Mouse (Mus musculus) kidney, adult 2 months (tissue): ENCODE measurements around the gene Pcsk2.

Experiments used
- CTCF ChIP-seq: fragments of 200-500 bp; conservative IDR thresholded peaks from 2 replicates; pipeline ENCODE4 v1.5.1; 2011; ENCODE audit warnings: low read depth, mild to moderate bottlenecking, control low read depth, low read length, moderate library complexity, mixed read lengths; ENCODE audit not compliant: insufficient read depth, insufficient read length
- POLR2A ChIP-seq: fragments of 200-500 bp; IDR thresholded peaks from one replicate; pipeline ENCODE4 v1.6.1; 2011; ENCODE audit warnings: low read depth, low read length, control low read depth

DNA sequence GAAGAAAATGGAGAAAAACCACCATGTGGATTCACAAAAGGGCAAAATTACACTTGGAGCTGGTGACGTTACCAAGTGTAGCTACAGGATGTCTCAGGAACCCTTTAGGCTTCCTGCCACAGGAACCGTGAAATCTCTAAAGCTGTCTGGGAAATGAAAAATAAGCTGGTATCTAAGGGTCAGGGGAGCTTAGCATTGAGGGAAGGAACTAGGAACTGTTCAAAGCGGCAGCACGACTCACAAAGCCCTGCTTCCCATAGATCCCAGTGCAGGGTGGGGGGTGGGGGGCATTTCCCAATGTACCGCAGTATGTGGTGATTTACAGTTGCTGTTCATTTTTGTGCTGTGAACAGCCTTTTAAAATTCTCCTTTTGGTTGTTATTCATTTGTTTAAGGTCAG is 44.2 kb upstream of the Pcsk2 start:
- TF ChIP-seq CTCF (no peak), POLR2A (no peak)
